Mouse (Mus musculus) liver, embryonic 11.5 days (tissue): ENCODE measurements around the gene Gucy2d. TPM values are rescaled to one million over a fixed set of nuclear protein-coding genes. Genes with fewer than 3 reads are reported as not detected.

Source experiments
- ATAC-seq: fragments of 200-750 bp; cut with Nextera tagmentation; replicated peaks from 2 replicates; pipeline ENCODE4 v1.8.0; 2017; ENCODE audit warnings: moderate number of reproducible peaks, mild to moderate bottlenecking, moderate TSS enrichment, moderate library complexity; ENCODE audit not compliant: low FRiP score
- DNase-seq: peaks from one replicate; pipeline ENCODE4 v3.0.0-alpha.2; 2017; ENCODE audit warnings: low spot score
- H3K27ac ChIP-seq: fragments of 300-500 bp; sonication (generic); 2 replicates; pipeline ENCODE4 v1.5.1; 2014; ENCODE audit warnings: mild to moderate bottlenecking, low read depth, low read length, control low read depth
- H3K27me3 ChIP-seq: fragments of 300-500 bp; sonication (generic); replicated peaks from 2 replicates; pipeline ENCODE4 v1.6.1; 2014; ENCODE audit warnings: low read length, mixed read lengths; ENCODE audit not compliant: control insufficient read depth, insufficient read depth
- H3K36me3 ChIP-seq: fragments of 300-500 bp; sonication (generic); 2 replicates; pipeline ENCODE4 v1.6.1; 2014; ENCODE audit warnings: mild to moderate bottlenecking, low read length, moderate library complexity, mixed read lengths; ENCODE audit not compliant: control insufficient read depth, insufficient read depth
- H3K4me1 ChIP-seq: fragments of 300-500 bp; sonication (generic); replicated peaks from 2 replicates; pipeline ENCODE4 v1.6.1; 2014; ENCODE audit warnings: low read length, mixed read lengths; ENCODE audit not compliant: control insufficient read depth, insufficient read depth
- H3K4me2 ChIP-seq: fragments of 300-500 bp; sonication (generic); 2 replicates; pipeline ENCODE4 v1.6.1; 2014; ENCODE audit warnings: mild to moderate bottlenecking, control low read depth, moderate library complexity
- H3K4me3 ChIP-seq: fragments of 300-500 bp; sonication (generic); 2 replicates; pipeline ENCODE4 v1.5.1; 2014; ENCODE audit warnings: low read depth, low read length, control low read depth
- H3K9ac ChIP-seq: fragments of 300-500 bp; sonication (generic); 2 replicates; pipeline ENCODE4 v1.6.1; 2014; ENCODE audit warnings: low read depth, low read length, control low read depth
- H3K9me3 ChIP-seq: fragments of 300-500 bp; sonication (generic); 2 replicates; pipeline ENCODE4 v1.6.1; 2016; ENCODE audit warnings: low read length, inconsistent platforms, mixed read lengths; ENCODE audit not compliant: control insufficient read depth
- WGBS: fragments of 180-500 bp; shearing (Covaris S2); extraction: QIAGEN DNeasy Blood & Tissue Kit; methylation state at CpG from one replicate; pipeline ENCODE4 v1.1.7; 2014; 5-methylcytosine and 5-hydroxymethylcytosine counted together
- polyA plus RNA-seq: library from polyadenylated mRNA; unstranded; fragments of >200 nt; fragmentation: Nextera tagmentation; extraction: Ambion mirVana; gene quantifications from 2 replicates; pipeline ENCODE4 v1.2.1, GENCODE M21; 2014

Gene Gucy2d
- polyA plus RNA-seq, 1 experiment from 2014 or later, result not detected

GRCm38 (mm10) chr7:98483268-98483607 lies 43.0 kb downstream of the Gucy2d start:
- Histone ChIP-seq H3K4me1 (peaks cover 5% of the 10 kb centered on the region; the same call in 1 of the 2 replicates), H3K27ac (peak overlapping the region; percentile 26; the same call in 1 of the 2 replicates), H3K4me2 (peak overlapping the region; percentile 1; the same call in 1 of the 2 replicates), H3K9me3 (no peaks in the 10 kb centered on the region), H3K4me3 (no peak overlapping the region), H3K27me3 (0 out of 2 replicates have a peak, but pooled peaks cover 2% of the 10 kb centered on the region), H3K9ac (no peak overlapping the region), H3K36me3 (no peaks in the 10 kb centered on the region)
- DNase-seq, result no peak
- WGBS, result 22% methylated on average over 8 of the region's 8 CpGs
- no peak for ATAC-seq

GRCm38 (mm10) chr7:98484878-98485277 lies 44.7 kb downstream of the Gucy2d start:
- ATAC-seq, result no peak
- WGBS, result 82% methylated on average over 3 of the region's 3 CpGs

GRCm38 (mm10) chr7:98485508-98485907 lies 45.3 kb downstream of the Gucy2d start:
- DNase-seq (no peak), ATAC-seq (no peak)
- no peak overlapping the region for H3K4me2 ChIP-seq
- H3K27ac ChIP-seq, result no peak overlapping the region
- no peak overlapping the region for H3K4me3 ChIP-seq
- H3K9ac ChIP-seq, result no peak overlapping the region
- peaks cover 8% of the 10 kb centered on the region for H3K4me1 ChIP-seq
- H3K9me3 ChIP-seq, result no peaks in the 10 kb centered on the region
- 71% methylated on average over 4 of the region's 4 CpGs for WGBS
- H3K27me3 ChIP-seq, result peaks cover 16% of the 10 kb centered on the region
- no peaks in the 10 kb centered on the region for H3K36me3 ChIP-seq

More at GRCm38 (mm10) chr7:98484878-98485277, 44.7 kb downstream of the Gucy2d start:
- Histone ChIP-seq H3K4me2 (no peak overlapping the region), H3K4me1 (peaks cover 8% of the 10 kb centered on the region), H3K27me3 (peaks cover 10% of the 10 kb centered on the region), H3K4me3 (no peak overlapping the region), H3K36me3 (no peaks in the 10 kb centered on the region), H3K9ac (no peak overlapping the region), H3K9me3 (no peaks in the 10 kb centered on the region), H3K27ac (no peak overlapping the region)
- no peak for DNase-seq

GRCm38 (mm10) chr7:98486471-98486917 lies 46.3 kb downstream of the Gucy2d start:
- ATAC-seq, result no peak
- no peaks in the 10 kb centered on the region for H3K9me3 ChIP-seq
- H3K27ac ChIP-seq, result no peak overlapping the region
- 68% methylated on average over 7 of the region's 7 CpGs for WGBS
- H3K27me3 ChIP-seq, result peaks cover 24% of the 10 kb centered on the region
- no peak overlapping the region for H3K4me3 ChIP-seq
- peaks cover 5% of the 10 kb centered on the region; the same call in 1 of the 2 replicates for H3K4me1 ChIP-seq
- no peak overlapping the region for H3K9ac ChIP-seq
- H3K36me3 ChIP-seq, result no peaks in the 10 kb centered on the region
- H3K4me2 ChIP-seq, result no peak overlapping the region
- DNase-seq, result no peak

- Histone ChIP-seq H3K9me3 (no peaks in the 10 kb centered on the region), H3K4me2 (no peak overlapping the region), H3K27me3 (peaks cover 22% of the 10 kb centered on the region), H3K4me3 (no peak overlapping the region), H3K9ac (no peak overlapping the region), H3K27ac (no peak overlapping the region), H3K4me1 (peaks cover 5% of the 10 kb centered on the region; the same call in 1 of the 2 replicates), H3K36me3 (no peaks in the 10 kb centered on the region)
- ATAC-seq, result no peak
- 85% methylated on average over 11 of the region's 11 CpGs for WGBS
- DNase-seq, result no peak
Measured at GRCm38 (mm10) chr7:98487202-98487980, 47.2 kb downstream of the Gucy2d start.

- Histone ChIP-seq H3K27me3 (peaks cover 22% of the 10 kb centered on the region), H3K4me1 (peaks cover 9% of the 10 kb centered on the region), H3K9ac (no peak overlapping the region), H3K4me2 (peak overlapping the region; percentile 10), H3K9me3 (no peaks in the 10 kb centered on the region), H3K27ac (no peak overlapping the region), H3K36me3 (no peaks in the 10 kb centered on the region), H3K4me3 (no peak overlapping the region)
- ATAC-seq (no peak), DNase-seq (no peak)
- 74% methylated on average over 13 of the region's 13 CpGs for WGBS
Measured at GRCm38 (mm10) chr7:98488398-98489130, 48.3 kb downstream of the Gucy2d start.

- Histone ChIP-seq H3K4me2 (peak within 1 kb of the TSS; percentile 78), H3K27ac (no peak within 1 kb of the TSS; the same call in 1 of the 2 replicates), H3K27me3 (peaks cover 22% of the 10 kb centered on the region), H3K9ac (peak within 1 kb of the TSS; percentile 49), H3K36me3 (no peaks in the 10 kb centered on the region), H3K4me3 (peak within 1 kb of the TSS; percentile 55), H3K4me1 (peaks cover 9% of the 10 kb centered on the region), H3K9me3 (no peaks in the 10 kb centered on the region)
- WGBS, result 44% methylated on average over 6 of the region's 6 CpGs
- DNase-seq (no peak), ATAC-seq (no peak)
Measured at GRCm38 (mm10) chr7:98489131-98489530, 48.9 kb downstream of the Gucy2d start, which contains the start of gene Lrrc32. TSS of gene Lrrc32 (plus strand) at chr7:98489283.

GRCm38 (mm10) chr7:98489623-98490084 lies 49.4 kb downstream of the Gucy2d start:
- peak overlapping the region; percentile 49; the same call in 1 of the 2 replicates for H3K9ac ChIP-seq
- H3K36me3 ChIP-seq, result no peaks in the 10 kb centered on the region
- peaks cover 9% of the 10 kb centered on the region for H3K4me1 ChIP-seq
- DNase-seq (peak; percentile 80), ATAC-seq (peak; percentile 76)
- no peaks in the 10 kb centered on the region for H3K9me3 ChIP-seq
- peak overlapping the region; percentile 78 for H3K4me2 ChIP-seq
- H3K27me3 ChIP-seq, result peaks cover 22% of the 10 kb centered on the region
- under 1% methylated on average over 50 of the region's 50 CpGs for WGBS
- H3K4me3 ChIP-seq, result peak overlapping the region; percentile 55
- H3K27ac ChIP-seq, result no peak overlapping the region
